Mouse (Mus musculus): ENCODE measurements at regions not wholly inside any gene's neighbourhood (a gene's known extent, or its start where the extent isn't known, plus 50 kb on each side); places are given as distances from the start of the nearest gene placed in this dataset.

DNA sequence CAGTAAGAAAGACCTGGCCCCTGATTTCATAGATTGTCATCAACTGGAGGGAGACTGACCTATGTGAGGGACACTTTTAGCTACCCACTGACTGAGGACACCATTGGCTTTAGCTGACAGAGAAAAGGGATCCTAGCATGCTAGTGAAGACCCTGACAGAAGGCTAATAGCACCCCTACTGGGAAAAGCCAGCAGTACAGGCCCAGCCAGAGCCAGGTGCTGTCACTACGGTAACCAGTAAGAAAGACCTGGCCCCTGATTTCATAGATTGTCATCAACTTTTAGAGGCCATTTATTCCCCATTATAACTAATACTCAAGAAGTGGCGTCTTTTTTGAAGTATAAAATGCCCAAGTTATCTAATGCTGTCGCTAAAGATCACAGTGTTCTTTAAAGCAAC is 70.2 kb upstream of the Hk2 start:
- Histone ChIP-seq H3K36me3 (ENCODE audit: control insufficient read depth, insufficient read depth, low read length) (no peaks in the 10 kb centered on the region), H3K4me1 (ENCODE audit: control insufficient read depth, insufficient read depth, low read length) (no peaks in the 10 kb centered on the region), H3K27ac (ENCODE audit: low read depth, low read length) (no peak overlapping the region), H3K4me3 (ENCODE audit: low read length) (no peak overlapping the region), H3K9me3 (ENCODE audit: control insufficient read depth, low read length) (no peaks in the 10 kb centered on the region), H3K4me2 (replicated peaks; ENCODE audit: low read depth, low read length) (no peak overlapping the region), H3K27me3 (ENCODE audit: control insufficient read depth, insufficient read depth, low read length) (no peaks in the 10 kb centered on the region), H3K9ac (ENCODE audit: low read depth, low read length) (no peak overlapping the region)
- ATAC-seq (ENCODE audit: low FRiP score, low TSS enrichment), result peak; percentile 29; the same call in 1 of the 2 replicates
- 50% methylated on average over 3 of the region's 3 CpGs for WGBS

DNA sequence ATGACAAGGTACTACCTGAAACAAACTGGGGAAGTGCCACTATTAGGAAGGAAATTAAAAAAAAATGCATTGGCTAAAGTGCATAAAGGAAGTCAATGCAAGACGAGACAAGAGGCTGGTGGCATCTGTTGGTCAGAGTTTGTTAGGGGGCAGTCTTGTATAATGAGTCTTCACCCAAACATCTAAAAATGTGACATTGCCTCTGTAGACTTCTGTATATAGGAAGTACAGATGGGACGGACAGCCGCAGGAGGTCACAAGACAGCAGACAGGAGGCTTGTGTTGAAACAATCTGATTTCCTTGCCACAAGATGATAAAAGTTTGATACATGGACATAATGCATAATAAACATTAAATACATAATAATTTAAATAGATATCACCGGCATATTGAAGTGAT is 69.6 kb upstream of the Hk2 start:
- no peaks in the 10 kb centered on the region for H3K36me3 ChIP-seq (ENCODE audit: control insufficient read depth, insufficient read depth, low read length)

DNA sequence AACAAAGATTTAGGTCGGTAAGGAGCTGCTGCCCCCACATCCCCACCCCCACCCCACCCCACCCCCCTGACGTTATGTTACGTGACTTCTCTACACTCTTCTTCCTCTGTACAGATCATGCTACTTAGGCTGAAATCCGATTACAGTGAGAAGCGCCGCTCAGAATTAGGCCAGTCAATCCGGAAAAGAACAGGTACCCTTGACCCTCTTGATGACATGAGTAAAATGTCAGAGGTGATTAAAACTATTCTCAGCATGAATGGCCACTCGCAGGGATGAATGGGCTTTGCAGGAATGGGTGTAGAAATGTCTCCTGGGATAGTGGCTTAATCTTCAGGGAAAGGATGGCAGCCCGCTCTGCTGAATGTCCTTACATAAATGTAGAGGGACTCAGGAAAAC is 63.0 kb upstream of the Hk2 start:
- no peak overlapping the region for H3K4me2 ChIP-seq (replicated peaks; ENCODE audit: low read depth, low read length)
- no peaks in the 10 kb centered on the region for H3K9me3 ChIP-seq (ENCODE audit: control insufficient read depth, low read length)
- H3K27ac ChIP-seq (ENCODE audit: low read depth, low read length), result no peak overlapping the region
- no peak overlapping the region for H3K9ac ChIP-seq (ENCODE audit: low read depth, low read length)
- ATAC-seq (ENCODE audit: low FRiP score, low TSS enrichment), result no peak
- H3K27me3 ChIP-seq (ENCODE audit: control insufficient read depth, insufficient read depth, low read length), result no peaks in the 10 kb centered on the region
- WGBS, result 54% methylated on average over 9 of the region's 9 CpGs
- H3K4me3 ChIP-seq (ENCODE audit: low read length), result no peak overlapping the region
- H3K4me1 ChIP-seq (ENCODE audit: control insufficient read depth, insufficient read depth, low read length), result no peaks in the 10 kb centered on the region
- no peaks in the 10 kb centered on the region for H3K36me3 ChIP-seq (ENCODE audit: control insufficient read depth, insufficient read depth, low read length)

More for the DNA sequence above, 69.6 kb upstream of the Hk2 start:
- 85% methylated on average over 4 of the region's 4 CpGs for WGBS
- H3K9me3 ChIP-seq (ENCODE audit: control insufficient read depth, low read length), result no peaks in the 10 kb centered on the region
- no peaks in the 10 kb centered on the region for H3K4me1 ChIP-seq (ENCODE audit: control insufficient read depth, insufficient read depth, low read length)
- H3K9ac ChIP-seq (ENCODE audit: low read depth, low read length), result no peak overlapping the region
- ATAC-seq (ENCODE audit: low FRiP score, low TSS enrichment), result no peak
- H3K27ac ChIP-seq (ENCODE audit: low read depth, low read length), result no peak overlapping the region
- H3K27me3 ChIP-seq (ENCODE audit: control insufficient read depth, insufficient read depth, low read length), result no peaks in the 10 kb centered on the region
- H3K4me2 ChIP-seq (replicated peaks; ENCODE audit: low read depth, low read length), result no peak overlapping the region
- H3K4me3 ChIP-seq (ENCODE audit: low read length), result no peak overlapping the region

DNA sequence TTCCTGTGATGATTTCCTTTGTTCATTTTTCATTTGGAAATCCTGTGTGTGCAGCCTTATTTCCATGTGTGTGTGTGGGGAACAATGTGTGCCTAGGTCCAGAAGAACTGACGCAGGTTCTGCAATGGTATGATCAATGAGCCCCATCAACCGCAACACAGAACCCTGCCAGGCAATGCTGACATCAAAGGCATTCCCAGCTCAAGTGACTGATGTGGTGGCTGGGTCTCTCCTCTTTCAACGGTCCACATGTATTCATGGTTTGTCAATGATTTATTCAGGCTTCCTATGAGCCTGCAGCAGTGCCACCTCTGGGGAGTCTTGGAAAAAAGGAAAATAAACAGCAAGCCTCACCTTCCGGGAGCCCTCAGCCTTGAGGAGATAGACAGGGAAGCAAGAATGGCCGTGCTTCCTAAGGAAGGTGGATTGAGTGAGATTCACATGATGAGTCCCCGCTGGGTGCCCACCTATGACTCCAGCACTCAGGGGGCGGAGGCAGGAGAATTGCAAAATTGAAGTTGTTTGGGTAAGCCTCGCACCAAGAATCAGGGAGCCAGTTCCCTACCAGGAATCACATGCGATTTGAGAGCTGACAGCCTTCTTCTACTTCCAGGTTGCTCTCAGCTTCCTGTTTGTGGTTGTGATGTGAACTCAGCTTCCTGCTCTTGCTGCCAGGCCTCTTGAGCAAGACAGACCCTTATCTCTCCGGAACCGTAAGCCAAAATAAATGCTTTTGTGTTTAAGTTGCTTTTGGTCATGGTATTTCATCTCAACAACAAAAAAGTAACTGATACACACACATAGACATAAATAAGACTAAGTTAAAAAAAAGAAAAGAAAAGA is 61.2 kb upstream of the Hk2 start:
- Histone ChIP-seq H3K4me3 (ENCODE audit: low read length) (no peak overlapping the region), H3K4me1 (ENCODE audit: control insufficient read depth, insufficient read depth, low read length) (no peaks in the 10 kb centered on the region), H3K9ac (ENCODE audit: low read depth, low read length) (no peak overlapping the region), H3K27me3 (ENCODE audit: control insufficient read depth, insufficient read depth, low read length) (no peaks in the 10 kb centered on the region), H3K36me3 (ENCODE audit: control insufficient read depth, insufficient read depth, low read length) (no peaks in the 10 kb centered on the region), H3K9me3 (ENCODE audit: control insufficient read depth, low read length) (no peaks in the 10 kb centered on the region), H3K4me2 (replicated peaks; ENCODE audit: low read depth, low read length) (no peak overlapping the region), H3K27ac (ENCODE audit: low read depth, low read length) (no peak overlapping the region)
- 60% methylated on average over 11 of the region's 11 CpGs for WGBS
- ATAC-seq (ENCODE audit: low FRiP score, low TSS enrichment), result 0 out of 2 replicates have a peak, but pooled peaks have one; percentile 55

DNA sequence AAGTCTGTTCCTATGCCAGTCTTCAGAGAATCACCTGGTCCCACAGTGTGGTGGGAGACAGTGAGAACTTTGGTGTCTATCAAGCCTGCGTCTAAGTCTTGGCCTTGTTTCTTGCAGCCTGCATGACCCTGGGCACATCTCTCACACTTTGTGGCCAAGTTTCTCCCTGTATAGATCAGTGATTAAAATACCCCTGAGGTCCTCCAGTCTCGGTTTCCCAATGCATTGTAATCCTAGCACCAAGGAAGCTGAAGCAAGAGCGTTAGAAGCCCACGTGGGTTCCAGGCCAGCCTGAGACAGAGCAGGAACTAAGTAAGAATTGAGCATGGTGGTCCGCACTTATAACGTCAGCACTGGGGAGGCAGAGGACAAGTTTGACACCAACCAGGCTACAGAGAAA is 59.6 kb upstream of the Hk2 start:
- Histone ChIP-seq H3K27me3 (ENCODE audit: control insufficient read depth, insufficient read depth, low read length) (no peaks in the 10 kb centered on the region), H3K9me3 (ENCODE audit: control insufficient read depth, low read length) (no peaks in the 10 kb centered on the region), H3K4me3 (ENCODE audit: low read length) (no peak overlapping the region), H3K4me2 (replicated peaks; ENCODE audit: low read depth, low read length) (no peak overlapping the region), H3K36me3 (ENCODE audit: control insufficient read depth, insufficient read depth, low read length) (no peaks in the 10 kb centered on the region), H3K27ac (ENCODE audit: low read depth, low read length) (no peak overlapping the region), H3K4me1 (ENCODE audit: control insufficient read depth, insufficient read depth, low read length) (no peaks in the 10 kb centered on the region), H3K9ac (ENCODE audit: low read depth, low read length) (no peak overlapping the region)
- WGBS, result 92% methylated on average over 6 of the region's 6 CpGs
- no peak for ATAC-seq (ENCODE audit: low FRiP score, low TSS enrichment)

DNA sequence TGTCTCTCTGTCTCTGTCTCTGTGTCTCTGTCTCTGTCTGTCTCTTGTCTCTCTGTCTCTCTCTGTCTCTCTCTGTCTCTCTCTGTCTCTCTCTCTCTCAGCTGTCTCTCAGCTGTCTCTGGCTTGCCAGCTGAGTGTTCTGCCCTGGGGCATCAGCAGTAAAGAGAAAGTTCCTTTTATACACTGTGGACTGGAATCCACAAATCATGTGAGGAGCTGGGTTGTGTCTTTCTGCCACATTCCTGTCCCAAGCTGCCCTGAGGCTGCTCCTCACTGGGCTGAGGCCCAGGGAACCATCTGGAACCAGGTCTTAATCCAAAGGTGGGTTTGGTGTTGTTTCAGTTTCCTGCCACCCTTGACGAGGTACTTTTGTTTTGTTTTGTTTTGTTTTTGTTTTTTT is 57.0 kb upstream of the Hk2 start:
- H3K27me3 ChIP-seq (ENCODE audit: control insufficient read depth, insufficient read depth, low read length), result no peaks in the 10 kb centered on the region
- H3K4me2 ChIP-seq (replicated peaks; ENCODE audit: low read depth, low read length), result no peak overlapping the region
- H3K9ac ChIP-seq (ENCODE audit: low read depth, low read length), result no peak overlapping the region
- H3K27ac ChIP-seq (ENCODE audit: low read depth, low read length), result no peak overlapping the region
- no peaks in the 10 kb centered on the region for H3K36me3 ChIP-seq (ENCODE audit: control insufficient read depth, insufficient read depth, low read length)
- no peak overlapping the region for H3K4me3 ChIP-seq (ENCODE audit: low read length)
- ATAC-seq (ENCODE audit: low FRiP score, low TSS enrichment), result no peak
- 4% methylated on average over 1 of the region's 1 CpGs for WGBS
- 0 out of 2 replicates have a peak, but pooled peaks cover 4% of the 10 kb centered on the region for H3K9me3 ChIP-seq (ENCODE audit: control insufficient read depth, low read length)
- no peaks in the 10 kb centered on the region for H3K4me1 ChIP-seq (ENCODE audit: control insufficient read depth, insufficient read depth, low read length)

DNA sequence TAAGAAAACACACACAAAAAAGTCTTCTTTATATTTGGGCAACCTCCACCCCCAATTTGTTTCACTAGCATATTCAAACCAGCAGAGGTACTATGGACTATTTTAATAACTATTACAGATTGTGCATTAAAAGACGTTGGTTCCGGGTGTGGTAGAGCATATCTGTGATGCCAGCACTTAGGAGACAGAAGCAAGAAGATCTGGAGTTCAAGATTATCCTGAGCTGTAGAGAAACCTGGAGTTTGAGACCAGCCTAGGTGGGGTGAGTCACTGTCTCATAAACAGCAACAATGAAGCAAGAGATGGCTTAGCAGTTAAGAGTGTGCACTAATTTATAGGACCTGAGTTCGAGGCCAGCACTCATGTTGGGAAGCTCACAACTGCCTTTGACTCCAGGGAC is 50.4 kb upstream of the Hk2 start:
- no peak overlapping the region for H3K4me3 ChIP-seq (ENCODE audit: low read length)
- 89% methylated on average over 3 of the region's 3 CpGs for WGBS
- no peak overlapping the region for H3K9ac ChIP-seq (ENCODE audit: low read depth, low read length)
- no peak overlapping the region for H3K27ac ChIP-seq (ENCODE audit: low read depth, low read length)
- H3K9me3 ChIP-seq (ENCODE audit: control insufficient read depth, low read length), result 0 out of 2 replicates have a peak, but pooled peaks cover 4% of the 10 kb centered on the region
- H3K4me2 ChIP-seq (replicated peaks; ENCODE audit: low read depth, low read length), result no peak overlapping the region
- no peak for ATAC-seq (ENCODE audit: low FRiP score, low TSS enrichment)
- 0 out of 2 replicates have a peak, but pooled peaks cover 5% of the 10 kb centered on the region for H3K4me1 ChIP-seq (ENCODE audit: control insufficient read depth, insufficient read depth, low read length)
- H3K36me3 ChIP-seq (ENCODE audit: control insufficient read depth, insufficient read depth, low read length), result no peaks in the 10 kb centered on the region
- no peaks in the 10 kb centered on the region for H3K27me3 ChIP-seq (ENCODE audit: control insufficient read depth, insufficient read depth, low read length)

DNA sequence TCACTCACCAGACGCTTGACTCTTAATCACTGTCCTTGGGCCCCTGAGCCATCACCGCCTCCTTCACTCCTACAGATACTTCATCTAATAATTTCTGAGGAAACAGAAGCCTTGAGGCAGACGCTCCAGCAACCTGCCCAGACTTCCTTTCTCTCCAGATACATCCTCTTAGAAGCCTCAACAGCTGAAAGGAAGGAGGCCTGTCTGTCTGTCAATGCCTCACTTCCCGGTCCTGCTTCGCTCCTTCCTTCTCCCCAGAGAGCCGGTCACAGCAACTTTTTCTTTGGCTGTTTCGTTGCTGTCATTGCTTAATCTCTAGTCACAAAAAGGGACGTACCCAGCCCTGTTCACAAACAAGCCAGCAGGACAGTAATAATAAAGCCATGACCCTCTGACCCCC is 50.0 kb upstream of the Hk2 start:
- Histone ChIP-seq H3K9me3 (ENCODE audit: control insufficient read depth, low read length) (0 out of 2 replicates have a peak, but pooled peaks cover 4% of the 10 kb centered on the region), H3K4me3 (ENCODE audit: low read length) (no peak overlapping the region), H3K4me1 (ENCODE audit: control insufficient read depth, insufficient read depth, low read length) (0 out of 2 replicates have a peak, but pooled peaks cover 5% of the 10 kb centered on the region), H3K9ac (ENCODE audit: low read depth, low read length) (no peak overlapping the region), H3K27me3 (ENCODE audit: control insufficient read depth, insufficient read depth, low read length) (no peaks in the 10 kb centered on the region), H3K27ac (ENCODE audit: low read depth, low read length) (no peak overlapping the region), H3K36me3 (ENCODE audit: control insufficient read depth, insufficient read depth, low read length) (no peaks in the 10 kb centered on the region), H3K4me2 (replicated peaks; ENCODE audit: low read depth, low read length) (no peak overlapping the region)
- no peak for ATAC-seq (ENCODE audit: low FRiP score, low TSS enrichment)
- WGBS, result 62% methylated on average over 8 of the region's 8 CpGs
